ENCODE assay signal across 9 mouse cellular contexts in the genomic region with DNA sequence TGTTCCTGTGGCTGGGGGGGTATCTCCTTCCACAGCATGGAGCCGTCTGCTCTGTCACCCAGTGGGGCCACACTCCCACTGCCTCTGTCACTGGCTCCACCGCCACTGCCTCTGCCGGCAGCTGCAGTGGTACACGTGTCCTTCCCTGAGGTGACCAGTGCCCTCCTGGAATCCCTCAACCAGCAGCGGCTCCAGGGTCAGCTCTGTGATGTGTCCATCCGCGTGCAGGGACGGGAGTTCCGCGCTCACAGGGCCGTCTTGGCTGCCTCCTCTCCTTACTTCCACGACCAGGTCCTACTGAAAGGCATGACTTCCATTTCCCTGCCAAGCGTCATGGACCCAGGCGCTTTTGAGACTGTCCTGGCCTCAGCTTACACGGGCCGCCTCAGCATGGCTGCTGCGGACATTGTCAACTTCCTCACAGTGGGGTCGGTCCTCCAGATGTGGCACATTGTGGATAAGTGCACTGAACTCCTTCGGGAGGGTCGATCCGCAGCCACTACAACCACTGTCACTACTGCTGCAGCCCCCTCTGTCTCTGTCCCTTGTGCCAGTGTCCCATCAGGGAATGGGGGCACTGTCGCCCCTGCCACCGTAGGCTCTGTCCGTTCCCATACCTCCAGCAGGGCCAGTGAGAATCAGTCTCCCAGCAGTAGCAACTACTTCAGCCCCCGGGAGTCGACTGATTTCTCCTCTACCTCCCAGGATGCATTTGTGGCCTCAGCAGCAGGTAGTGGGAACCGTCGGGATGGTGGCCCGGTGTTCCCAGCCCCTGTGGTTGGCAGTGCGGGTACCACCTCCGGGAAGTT. TPM values are rescaled to one million over a fixed set of nuclear protein-coding genes. Genes with fewer than 3 reads are reported as not detected.
DNase-seq lines count a peak whose midpoint lies in the region; ATAC-seq lines count a peak whose summit lies in the region.
"Had no signal": no experiment of that assay in that cellular context is flagged by ENCODE, and none has a peak within 500 bp of the region (broad histone marks: within the 10 kb centered on the region; RNA-seq: fewer than 3 reads in every experiment).

No protein-coding gene starts in this region.

- peak overlapping the region; percentile 79 for H3K4me3 ChIP-seq in hindbrain, embryonic 10.5 days
- peak overlapping the region; percentile 72 for H3K4me3 ChIP-seq in liver, embryonic 15.5 days (replicated peaks)

- H3K27ac ChIP-seq in hindbrain, embryonic 10.5 days: peak overlapping the region; percentile 46; the same call in 1 of the 2 replicates
- H3K27ac ChIP-seq in liver, embryonic 15.5 days (replicated peaks): peak overlapping the region; percentile 33; the same call in 1 of the 2 replicates

- no peak for ATAC-seq in liver, embryonic 15.5 days (ENCODE audit: insufficient read depth)

- DNase-seq in kidney, adult 9 months: peak; percentile 35
- no peak for DNase-seq in kidney, adult 8-10 months
- DNase-seq in cerebellum, adult 9-11 months: peak; percentile 74
- no peak for DNase-seq in hindbrain, embryonic 10.5 days (ENCODE audit: low spot score)
- DNase-seq in embryo, embryonic 9.5 days (ENCODE audit: extremely low spot score): no peak
- DNase-seq in left cerebral cortex, postnatal 4 days: no peak
- DNase-seq in lung, adult 18-20 months: no peak

- H3K4me2 ChIP-seq in liver, embryonic 15.5 days: peak overlapping the region; percentile 84

- peaks cover 52% of the 10 kb centered on the region for H3K36me3 ChIP-seq in hindbrain, embryonic 10.5 days
- H3K36me3 ChIP-seq in liver, embryonic 15.5 days (replicated peaks): peaks cover 52% of the 10 kb centered on the region

- intact Hi-C loops in left cerebral cortex, postnatal 4 days (cut with DNase I): no loop called here

- H3K9ac ChIP-seq in liver, embryonic 15.5 days: no peak overlapping the region; the same call in 1 of the 2 replicates

- 74% methylated on average over 31 of the region's 31 CpGs for WGBS in hindbrain, embryonic 10.5 days
- WGBS in liver, embryonic 15.5 days (ENCODE audit: insufficient replicate concordance): 82% methylated on average over 31 of the region's 31 CpGs

- peaks cover 71% of the 10 kb centered on the region for H3K4me1 ChIP-seq in hindbrain, embryonic 10.5 days (replicated peaks)
- peaks cover 76% of the 10 kb centered on the region for H3K4me1 ChIP-seq in liver, embryonic 15.5 days (replicated peaks)

- 0 out of 2 replicates have a peak, but pooled peaks cover 2% of the 10 kb centered on the region for H3K9me3 ChIP-seq in hindbrain, embryonic 10.5 days
- H3K9me3 ChIP-seq in liver, embryonic 15.5 days (replicated peaks): peaks cover 20% of the 10 kb centered on the region

- H3K27me3 ChIP-seq in hindbrain, embryonic 10.5 days (ENCODE audit: insufficient read depth, poor library complexity, severe bottlenecking): 0 out of 2 replicates have a peak, but pooled peaks cover 17% of the 10 kb centered on the region
- H3K27me3 ChIP-seq in liver, embryonic 15.5 days: no peaks in the 10 kb centered on the region

RNA-seq across cellular contexts. Expression of a gene that starts 1.3 kb away (rescaled TPM):
- 23.0 and 24.0 TPM in 2 replicates for polyA plus RNA-seq in hindbrain, embryonic 10.5 days (2016; fragmentation: Nextera tagmentation; extraction: Ambion mirVana)
- 8.2 and 9.8 TPM in 2 replicates for polyA plus RNA-seq in liver, embryonic 15.5 days (2015; fragmentation: Nextera tagmentation; extraction: Ambion mirVana)
- 10 to 100 TPM; 33.2 to 36.8 TPM for total RNA-seq in left cerebral cortex, postnatal 4 days (2021)

RNA-seq across cellular contexts. Expression of a gene that starts 1.4 kb away (rescaled TPM):
- 14.5 and 17.2 TPM in 2 replicates for polyA plus RNA-seq in hindbrain, embryonic 10.5 days (2016; fragmentation: Nextera tagmentation; extraction: Ambion mirVana)
- 33.3 and 35.7 TPM in 2 replicates for polyA plus RNA-seq in liver, embryonic 15.5 days (2015; fragmentation: Nextera tagmentation; extraction: Ambion mirVana)
- total RNA-seq in left cerebral cortex, postnatal 4 days (2021): 10 to 100 TPM; 45.5 to 56.6 TPM

RNA-seq across cellular contexts. Expression of a gene that starts 7.8 kb away (rescaled TPM):
- polyA plus RNA-seq in hindbrain, embryonic 10.5 days (2016; fragmentation: Nextera tagmentation; extraction: Ambion mirVana): 73.1 and 82.8 TPM in 2 replicates
- polyA plus RNA-seq in liver, embryonic 15.5 days (2015; fragmentation: Nextera tagmentation; extraction: Ambion mirVana): 18.7 and 20.4 TPM in 2 replicates
- total RNA-seq in left cerebral cortex, postnatal 4 days (2021): 10 to 100 TPM; 37.6 to 39.2 TPM

RNA-seq across cellular contexts. Expression of a gene that starts 12.1 kb away (rescaled TPM):
- polyA plus RNA-seq in hindbrain, embryonic 10.5 days (2016; fragmentation: Nextera tagmentation; extraction: Ambion mirVana): 0.34 and 0.41 TPM in 2 replicates
- 0.35 and 0.38 TPM in 2 replicates for polyA plus RNA-seq in liver, embryonic 15.5 days (2015; fragmentation: Nextera tagmentation; extraction: Ambion mirVana)
- total RNA-seq in left cerebral cortex, postnatal 4 days (2021): not detected
- total RNA-seq: adrenal gland, adult 18-20 months had no signal

RNA-seq across cellular contexts. Expression of a gene that starts 12.3 kb away (rescaled TPM):
- 45.2 and 55.7 TPM in 2 replicates for polyA plus RNA-seq in hindbrain, embryonic 10.5 days (2016; fragmentation: Nextera tagmentation; extraction: Ambion mirVana)
- 8.2 and 10.2 TPM in 2 replicates for polyA plus RNA-seq in liver, embryonic 15.5 days (2015; fragmentation: Nextera tagmentation; extraction: Ambion mirVana)
- total RNA-seq in left cerebral cortex, postnatal 4 days (2021): 10 to 100 TPM; 74.1 to 75.5 TPM

Comparison
In these comparisons a context has a peak if more than half of its experiments do, and no peak if none do; other contexts are left out.
1. DNase-seq: peak in kidney, adult 9 months (single experiment) and cerebellum, adult 9-11 months (single experiment); none in kidney, adult 8-10 months (0 of 2), hindbrain, embryonic 10.5 days (single experiment), embryo, embryonic 9.5 days (single experiment), left cerebral cortex, postnatal 4 days (single experiment) and lung, adult 18-20 months (0 of 2).